Mouse (Mus musculus) kidney, adult 9 months (tissue): ENCODE data around the gene Ampd3.

Experiments
- DNase-seq: peaks from one replicate; pipeline ENCODE4 v3.0.0; 2022

The Ampd3 gene

DNA sequence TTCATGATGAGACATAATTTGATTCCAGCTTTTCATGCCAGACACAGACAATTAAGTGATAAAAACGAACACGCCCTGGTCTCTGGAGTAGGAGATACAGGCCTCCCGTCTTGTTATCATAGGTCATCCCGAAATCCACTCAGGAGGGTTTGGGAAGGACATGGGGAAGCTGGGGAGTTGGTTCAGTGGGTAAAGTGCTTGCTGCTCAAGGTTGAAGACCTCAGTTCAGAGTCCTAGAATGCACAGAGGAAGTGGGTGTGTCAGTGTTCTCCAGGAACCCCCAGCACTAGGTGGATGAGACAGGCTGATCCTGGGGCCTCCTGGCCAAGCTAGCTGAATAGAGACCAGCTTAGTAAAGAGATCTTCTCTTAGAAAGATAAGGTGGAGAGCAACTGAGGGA is 2.9 kb downstream of the Ampd3 start:
- no peak for DNase-seq

GRCm38 (mm10) chr7:110772343-110772742 is 4.3 kb downstream of the Ampd3 start:
- peak; percentile 60 for DNase-seq

GRCm38 (mm10) chr7:110773204-110774002 is 5.4 kb downstream of the Ampd3 start:
- peak; percentile 86 for DNase-seq

GRCm38 (mm10) chr7:110774077-110774476 is 6.1 kb downstream of the Ampd3 start:
- DNase-seq, result no peak

DNA sequence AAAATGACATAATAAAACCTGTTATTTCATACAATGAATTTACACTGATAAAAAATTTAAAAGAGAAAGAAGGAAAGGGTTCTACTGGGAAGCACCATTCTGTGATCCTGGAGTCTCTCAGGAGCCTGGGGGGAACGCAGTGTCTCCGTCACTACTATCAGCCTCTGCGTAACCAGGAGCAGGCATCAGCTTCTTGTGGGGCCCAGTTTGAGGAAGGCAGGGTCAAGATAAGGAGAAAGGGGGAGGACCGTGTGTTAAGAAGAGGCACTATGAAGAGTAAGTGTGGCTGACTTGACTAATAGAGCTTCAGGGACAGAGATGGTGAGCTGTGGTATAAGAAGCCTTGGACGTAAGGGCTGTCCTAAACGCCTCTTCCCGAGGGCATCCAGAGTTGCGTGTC is 6.7 kb downstream of the Ampd3 start:
- no peak for DNase-seq

- DNase-seq, result no peak
Observed at GRCm38 (mm10) chr7:110777146-110778001, 9.4 kb downstream of the Ampd3 start.

DNA sequence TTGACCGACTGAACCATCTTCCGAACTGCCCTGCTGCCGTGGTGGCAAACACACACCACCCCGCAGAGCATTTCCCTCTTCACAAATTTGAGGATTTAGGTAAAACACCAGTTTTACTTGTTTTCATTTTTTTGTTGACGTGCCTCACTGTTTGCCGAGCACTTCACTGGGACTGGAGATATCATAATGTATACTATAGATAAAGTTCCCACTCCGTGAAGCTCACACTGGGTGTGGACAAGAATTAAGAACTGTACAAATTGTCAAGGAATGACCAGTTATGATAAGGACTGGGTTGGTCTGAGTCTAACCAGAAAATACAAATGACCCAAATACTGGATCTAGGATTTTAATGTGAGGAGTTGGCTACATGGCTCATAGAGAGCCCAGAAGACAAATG is 10.9 kb downstream of the Ampd3 start:
- DNase-seq, result no peak

GRCm38 (mm10) chr7:110779605-110780111 is 11.7 kb downstream of the Ampd3 start:
- no peak for DNase-seq

DNA sequence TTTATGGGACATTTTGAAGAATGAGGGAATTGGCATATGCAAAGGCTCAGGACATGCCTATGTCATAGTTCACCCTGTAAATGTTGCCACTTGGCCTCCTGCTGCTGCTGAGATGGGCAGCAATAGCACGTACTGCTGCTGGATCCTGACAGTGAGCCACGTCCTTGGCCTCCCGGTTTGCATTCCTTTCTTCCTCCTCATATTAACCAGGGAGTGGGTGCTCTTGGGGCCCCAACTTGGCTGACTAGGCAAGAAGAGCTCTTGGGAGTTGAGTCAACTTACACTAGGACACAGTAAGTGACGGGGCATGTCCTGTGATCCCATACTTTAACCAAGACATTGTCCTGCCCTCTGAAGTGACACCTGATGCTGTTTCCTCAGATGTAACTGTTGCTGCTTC is 12.5 kb downstream of the Ampd3 start:
- no peak for DNase-seq

DNA sequence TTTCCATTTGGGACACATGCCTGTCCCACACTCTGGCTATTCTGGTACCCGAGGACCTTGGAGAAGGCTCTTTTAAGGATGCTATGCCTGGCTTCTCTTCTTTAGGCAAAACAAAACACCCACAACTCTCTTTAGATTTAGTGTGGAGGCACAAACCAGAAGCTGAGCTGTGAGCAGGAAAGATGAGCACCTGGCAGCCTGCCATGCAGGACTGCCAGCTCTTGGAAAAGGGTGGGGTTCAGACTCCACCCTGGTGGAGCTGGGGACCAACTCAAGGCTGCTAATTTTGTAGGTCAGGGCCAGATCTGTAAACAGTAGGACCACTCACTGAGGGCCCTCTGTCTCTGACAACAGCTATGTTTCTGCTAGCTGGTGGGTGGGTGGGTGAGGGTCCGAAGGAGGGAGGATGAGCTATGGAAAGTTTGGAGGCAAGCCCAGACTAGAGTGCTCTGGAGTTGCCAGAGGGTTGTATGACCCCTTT is 13.3 kb downstream of the Ampd3 start:
- DNase-seq, result no peak

DNA sequence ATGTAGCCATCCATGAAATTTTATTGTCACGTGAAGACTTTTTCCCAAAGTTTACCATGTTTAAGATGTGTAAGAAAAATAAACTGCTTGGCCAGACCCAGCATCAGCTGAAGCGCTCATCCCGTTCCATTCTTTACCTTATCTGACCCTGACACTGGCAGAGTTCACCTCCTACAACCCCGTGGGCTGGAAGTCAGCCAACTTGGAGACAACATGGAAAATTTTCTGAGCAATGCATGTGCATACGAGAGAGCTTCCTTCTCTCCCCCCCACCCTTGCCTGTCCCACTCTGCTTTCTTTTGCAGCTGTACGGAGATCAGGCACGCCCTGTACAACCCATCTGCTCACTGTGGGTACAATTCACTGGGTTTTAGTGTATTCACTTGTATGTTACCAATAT is 14.1 kb downstream of the Ampd3 start:
- DNase-seq, result no peak

GRCm38 (mm10) chr7:110782845-110783478 is 15.0 kb downstream of the Ampd3 start:
- DNase-seq, result no peak

DNA sequence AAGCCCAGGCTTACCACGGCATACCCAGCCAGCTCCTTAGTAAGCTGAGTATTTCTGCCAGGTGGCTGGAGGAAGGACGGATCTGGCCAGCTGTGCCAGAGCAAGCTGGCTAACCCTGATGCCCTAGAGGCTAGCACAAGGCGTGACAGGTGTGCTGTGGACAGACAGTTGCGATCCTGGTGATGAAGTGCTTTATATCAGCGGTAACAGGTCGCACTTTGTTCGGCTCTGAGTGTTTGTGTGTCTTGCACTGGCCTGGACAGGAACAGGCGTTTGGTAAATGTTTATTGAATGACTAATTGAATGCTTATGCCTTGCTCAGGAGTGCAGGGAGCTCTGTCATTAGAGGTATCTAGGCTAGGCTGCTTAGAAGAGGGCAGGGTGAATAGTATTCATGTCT is 17.0 kb downstream of the Ampd3 start:
- DNase-seq, result no peak

DNA sequence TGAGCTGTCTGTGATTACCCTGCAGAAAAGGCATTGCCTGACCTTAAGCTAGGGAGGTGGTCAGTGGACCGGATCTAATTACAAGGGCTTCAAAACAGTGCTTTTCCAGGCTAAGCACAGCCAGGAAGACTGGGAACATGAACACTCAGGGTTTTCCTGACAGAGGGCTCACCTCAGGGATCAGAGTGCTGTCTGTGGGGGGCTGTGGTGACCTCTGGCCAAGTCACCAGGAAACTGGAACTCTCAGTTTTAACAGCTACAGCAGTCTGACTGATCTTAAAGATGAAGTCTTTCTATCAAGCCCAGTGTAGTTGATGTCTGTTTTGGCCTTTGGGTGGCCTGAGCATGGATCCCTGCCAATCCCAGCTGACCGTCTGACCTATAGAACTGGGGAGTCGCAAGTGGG is 17.7 kb downstream of the Ampd3 start:
- peak; percentile 88 for DNase-seq

DNA sequence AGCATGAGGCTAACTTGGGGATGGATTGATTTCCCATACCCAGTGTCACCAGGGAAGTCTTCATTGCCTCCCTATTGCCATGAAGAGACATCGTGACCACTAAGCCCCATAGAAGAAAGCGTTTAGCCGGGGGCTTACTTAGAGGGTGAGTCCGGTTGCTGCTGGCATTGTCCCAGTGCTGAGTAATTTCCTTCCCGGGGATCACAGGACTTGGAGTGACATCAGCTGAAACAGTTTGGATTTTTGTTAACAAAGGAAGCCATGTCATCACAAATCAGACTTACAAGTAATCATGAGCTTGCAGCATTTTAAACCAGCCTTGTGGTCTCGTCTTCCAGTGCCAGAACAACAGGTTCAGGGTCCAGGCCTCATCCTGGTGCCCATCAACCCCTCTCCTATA is 19.3 kb downstream of the Ampd3 start:
- peak; percentile 70 for DNase-seq

DNA sequence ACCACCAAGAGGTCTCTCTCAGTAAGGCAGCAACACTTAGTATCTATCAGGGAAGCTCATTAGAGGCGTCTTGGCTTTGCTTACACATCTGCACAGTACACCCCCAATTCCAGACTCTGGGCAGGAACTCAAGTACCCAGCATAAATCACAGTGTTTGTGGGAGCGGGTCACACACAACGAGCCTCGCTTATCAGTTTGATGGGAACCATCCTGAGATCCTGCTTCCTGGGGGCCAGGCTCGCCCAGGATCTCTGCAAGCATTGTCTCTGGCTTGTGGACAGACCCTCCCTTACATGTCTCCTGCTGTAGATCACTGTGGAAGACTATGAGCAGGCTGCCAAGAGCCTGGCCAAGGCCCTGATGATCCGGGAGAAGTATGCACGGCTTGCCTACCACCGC is 22.9 kb downstream of the Ampd3 start:
- no peak for DNase-seq

GRCm38 (mm10) chr7:110792201-110792600 is 24.2 kb downstream of the Ampd3 start:
- DNase-seq, result no peak

GRCm38 (mm10) chr7:110792834-110793233 is 24.8 kb downstream of the Ampd3 start:
- no peak for DNase-seq

DNA sequence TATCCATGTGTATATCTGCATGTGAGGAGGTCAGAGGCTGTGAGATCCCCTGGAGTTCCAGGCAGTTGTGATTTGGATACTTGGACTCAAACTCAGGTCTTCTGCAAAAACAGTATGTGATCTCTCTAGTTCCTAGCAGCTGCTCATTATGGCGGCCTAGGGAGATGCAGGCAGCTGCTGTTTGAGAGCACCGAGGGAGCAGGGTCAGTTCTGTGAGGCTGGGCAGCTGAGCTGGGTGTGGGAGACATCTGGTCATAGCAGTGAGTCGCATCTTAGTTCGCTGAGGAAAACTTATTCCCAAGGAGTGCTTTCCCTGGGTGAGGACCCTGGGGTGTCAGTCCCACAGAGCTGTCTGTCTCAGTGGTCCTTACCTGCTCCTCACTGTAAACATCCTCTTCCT is 26.7 kb downstream of the Ampd3 start:
- no peak for DNase-seq

DNA sequence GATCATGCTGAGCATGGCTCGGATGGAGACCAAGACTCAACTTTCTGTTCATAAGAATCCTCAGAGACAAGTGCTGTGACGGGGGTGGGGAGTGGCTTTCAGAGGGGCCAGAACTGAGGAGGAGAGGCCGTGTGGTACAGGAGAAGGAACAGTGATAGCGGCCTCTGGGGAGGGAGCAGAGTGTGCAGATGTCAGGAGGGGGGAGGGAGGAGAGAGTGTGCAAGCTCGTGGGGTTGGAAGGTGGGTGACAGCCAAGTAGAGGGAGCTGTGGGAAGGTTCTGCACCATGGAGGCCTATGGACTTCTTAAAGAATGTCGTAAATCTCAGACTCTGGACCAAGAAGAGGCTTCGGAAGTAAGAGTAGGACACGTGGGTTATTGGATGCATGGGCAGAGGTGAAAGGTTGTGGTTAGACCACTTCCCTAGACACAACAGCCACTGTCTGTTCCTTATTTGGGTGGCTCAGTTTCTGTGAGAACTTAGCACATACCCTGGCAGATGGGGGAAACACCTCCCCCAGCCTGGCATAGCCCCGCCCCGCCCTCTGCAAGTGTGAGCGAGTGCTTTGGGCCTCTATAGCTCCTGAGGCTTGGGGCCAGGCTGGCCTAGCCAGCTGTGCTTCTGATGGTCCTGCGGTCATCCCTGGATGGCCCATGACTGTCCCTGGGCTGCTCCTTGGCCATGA is 28.5 kb downstream of the Ampd3 start:
- no peak for DNase-seq

- DNase-seq, result no peak
Observed at GRCm38 (mm10) chr7:110797722-110798409, 29.9 kb downstream of the Ampd3 start.

DNA sequence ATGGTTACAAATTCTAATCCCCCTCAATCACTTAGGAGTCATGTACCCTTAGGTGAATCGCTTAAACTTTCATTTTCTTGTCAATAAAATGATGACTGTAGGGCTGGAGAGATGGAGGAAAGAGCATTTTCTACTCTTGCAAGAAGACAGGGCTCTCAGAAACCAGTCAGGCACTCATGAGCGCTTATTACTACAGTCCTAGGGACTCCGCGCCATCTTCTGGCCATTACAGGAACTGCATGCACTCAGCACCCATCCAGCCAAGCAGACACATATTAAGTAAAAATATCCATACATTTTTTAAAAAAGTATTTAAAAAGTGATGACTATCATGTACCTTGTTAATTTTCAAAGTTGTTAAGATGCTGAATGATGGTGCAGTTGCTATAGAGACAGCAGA is 33.0 kb downstream of the Ampd3 start:
- DNase-seq, result peak; percentile 92
